ENCODE assay signal across 8 mouse cellular contexts in genomic region chr1:157038111-157039008, GRCm38 (mm10).
DNase-seq lines count a peak whose midpoint lies in the region; ATAC-seq and TF ChIP-seq lines count a peak whose summit lies in the region.

No protein-coding gene starts in this region.

- 68% methylated on average over 14 of the region's 14 CpGs for whole genome bisulfite sequencing in limb, embryonic 15.5 days
- WGBS in stomach, embryonic 15.5 days, result 67% methylated on average over 14 of the region's 14 CpGs

- H3K36me3 ChIP-seq in erythroblast, embryonic 14.5 days (ENCODE audit: control insufficient read depth), result no peaks in the 10 kb centered on the region
- H3K36me3 ChIP-seq in limb, embryonic 15.5 days, result no peaks in the 10 kb centered on the region
- H3K36me3 ChIP-seq in stomach, embryonic 15.5 days, result no peaks in the 10 kb centered on the region

- TF ChIP-seq CTCF in left cerebral cortex, adult 2 months (IDR thresholded peaks at IDR 0.05), result no peak

- H3K27me3 ChIP-seq in erythroblast, embryonic 14.5 days (ENCODE audit: control insufficient read depth), result no peaks in the 10 kb centered on the region
- H3K27me3 ChIP-seq in limb, embryonic 15.5 days, result no peaks in the 10 kb centered on the region
- H3K27me3 ChIP-seq in stomach, embryonic 15.5 days (replicated peaks), result no peaks in the 10 kb centered on the region

- intact Hi-C loops in left cerebral cortex, adult 2 months (cut with DNase I), result no loop called here

- H3K9me3 ChIP-seq in erythroblast, embryonic 14.5 days (ENCODE audit: control insufficient read depth, low read length), result no peaks in the 10 kb centered on the region
- no peaks in the 10 kb centered on the region for H3K9me3 ChIP-seq in limb, embryonic 15.5 days
- no peaks in the 10 kb centered on the region for H3K9me3 ChIP-seq in stomach, embryonic 15.5 days

- H3K9ac ChIP-seq in limb, embryonic 15.5 days, result no peak overlapping the region
- no peak overlapping the region for H3K9ac ChIP-seq in stomach, embryonic 15.5 days

- peak overlapping the region; percentile 24; the same call in 1 of the 2 replicates for H3K27ac ChIP-seq in limb, embryonic 15.5 days
- H3K27ac ChIP-seq in stomach, embryonic 15.5 days, result peak overlapping the region; percentile 63; the same call in 1 of the 2 replicates
- no peak overlapping the region for H3K27ac ChIP-seq in left cerebral cortex, adult 2 months

- ATAC-seq in limb, embryonic 15.5 days (ENCODE audit: insufficient number of reproducible peaks, low FRiP score, low TSS enrichment, low read depth), result no peak
- ATAC-seq in stomach, embryonic 15.5 days (ENCODE audit: insufficient read depth, low FRiP score, low read depth), result no peak

- peak; percentile 41 for DNase-seq in lung, postnatal 36 days
- DNase-seq in lung, postnatal 4 days, result no peak
- DNase-seq in adipocyte (ENCODE audit: low spot score), result no peak
- no peak for DNase-seq in left cerebral cortex, adult 2 months (ENCODE audit: extremely low spot score in 1 of 2, low spot score in 2 of 2)
- DNase-seq in adrenal gland, postnatal 14 days, result no peak

- 0 out of 2 replicates have a peak overlapping the region, but pooled peaks have one; percentile 29 for H3K4me2 ChIP-seq in limb, embryonic 15.5 days
- H3K4me2 ChIP-seq in stomach, embryonic 15.5 days, result peak overlapping the region; percentile 35; the same call in 1 of the 2 replicates

- peak overlapping the region; percentile 57 for H3K4me3 ChIP-seq in erythroblast, embryonic 14.5 days (replicated peaks)
- H3K4me3 ChIP-seq in limb, embryonic 15.5 days, result no peak overlapping the region
- H3K4me3 ChIP-seq in stomach, embryonic 15.5 days (replicated peaks), result no peak overlapping the region
- no peak overlapping the region for H3K4me3 ChIP-seq in left cerebral cortex, adult 2 months

- H3K4me1 ChIP-seq in erythroblast, embryonic 14.5 days (ENCODE audit: control insufficient read depth), result peaks cover 25% of the 10 kb centered on the region
- peaks cover 22% of the 10 kb centered on the region for H3K4me1 ChIP-seq in limb, embryonic 15.5 days
- peaks cover 17% of the 10 kb centered on the region for H3K4me1 ChIP-seq in stomach, embryonic 15.5 days
